Mouse (Mus musculus) heart, postnatal 0 days (tissue): ENCODE results near the gene Rrp7a. TPM values are rescaled to one million over a fixed set of nuclear protein-coding genes. Genes with fewer than 3 reads are reported as not detected.

Experiments used
- ATAC-seq: fragments of 200-750 bp; cut with Nextera tagmentation; 2 replicates; pipeline ENCODE4 v1.8.0; 2017; ENCODE audit warnings: low read depth, moderate number of reproducible peaks, moderate library complexity; ENCODE audit not compliant: insufficient read depth
- DNase-seq: peaks from one replicate; pipeline ENCODE4 v3.0.0-alpha.2; 2016; ENCODE audit warnings: low spot score
- H3K27ac ChIP-seq: fragments of 300-500 bp; sonication (generic); 2 replicates; pipeline ENCODE4 v1.5.1; 2014; ENCODE audit warnings: low read depth, mild to moderate bottlenecking
- H3K27me3 ChIP-seq: fragments of 300-500 bp; sonication (generic); 2 replicates; pipeline ENCODE4 v1.6.1; 2014; ENCODE audit warnings: low read length, mixed read lengths; ENCODE audit not compliant: control insufficient read depth, insufficient read depth
- H3K36me3 ChIP-seq: fragments of 300-500 bp; sonication (generic); replicated peaks from 2 replicates; pipeline ENCODE4 v1.6.1; 2014; ENCODE audit warnings: low read length, mixed read lengths; ENCODE audit not compliant: control insufficient read depth, insufficient read depth
- H3K4me1 ChIP-seq: fragments of 300-500 bp; sonication (generic); 2 replicates; pipeline ENCODE4 v1.6.1; 2014; ENCODE audit warnings: antibody characterized with exemption; ENCODE audit not compliant: control insufficient read depth, insufficient read depth
- H3K4me2 ChIP-seq: fragments of 300-500 bp; sonication (generic); 2 replicates; pipeline ENCODE4 v1.6.1; 2014; ENCODE audit warnings: low read depth, mild to moderate bottlenecking, low read length, moderate library complexity
- H3K4me3 ChIP-seq: fragments of 300-500 bp; sonication (generic); 2 replicates; pipeline ENCODE4 v1.5.1; 2014; ENCODE audit warnings: low read depth, low read length
- H3K9ac ChIP-seq: fragments of 300-500 bp; sonication (generic); replicated peaks from 2 replicates; pipeline ENCODE4 v1.6.1; 2014; ENCODE audit warnings: low read depth, low read length, mixed read lengths
- H3K9me3 ChIP-seq: fragments of 300-500 bp; sonication (generic); replicated peaks from 2 replicates; pipeline ENCODE4 v1.6.1; 2016; ENCODE audit warnings: low read length; ENCODE audit not compliant: control insufficient read depth
- CTCF ChIP-seq: IDR thresholded peaks from 2 replicates; pipeline ENCODE4 v1.5.1; 2016; ENCODE audit warnings: antibody characterized with exemption, control low read depth, low read depth
- EP300 ChIP-seq: IDR thresholded peaks from 2 replicates; pipeline ENCODE4 v1.6.1; 2016; ENCODE audit warnings: antibody characterized with exemption, low read depth
- WGBS: fragments of 180-500 bp; shearing (Covaris S2); extraction: QIAGEN DNeasy Blood & Tissue Kit; methylation state at CpG from one replicate; pipeline ENCODE4 v1.1.7; 2014; 5-methylcytosine and 5-hydroxymethylcytosine counted together
- polyA plus RNA-seq: library from polyadenylated mRNA; unstranded; fragments of >200 nt; fragmentation: Nextera tagmentation; extraction: Ambion mirVana; gene quantifications from 2 replicates; pipeline ENCODE4 v1.2.1, GENCODE M21; 2015
- total RNA-seq: library from RNA; depleted of rRNA; stranded (reverse); fragments of >200 nt; gene quantifications from 2 replicates; pipeline ENCODE4 v1.2.3, GENCODE M21; 2014; ENCODE audit warnings: low replicate concordance

Rrp7a gene
- total and polyA plus RNA-seq, 2 experiments from 2014 or later = 26.2 to 121 TPM

- ATAC-seq (no peak), DNase-seq (no peak)
- Histone ChIP-seq H3K27ac (no peak overlapping the region), H3K4me1 (0 out of 2 replicates have a peak, but pooled peaks cover 3% of the 10 kb centered on the region), H3K4me2 (no peak overlapping the region), H3K9ac (no peak overlapping the region), H3K9me3 (no peaks in the 10 kb centered on the region), H3K27me3 (no peaks in the 10 kb centered on the region), H3K4me3 (no peak overlapping the region), H3K36me3 (peaks cover 32% of the 10 kb centered on the region; the same call in 1 of the 2 replicates)
- TF ChIP-seq EP300 (no peak), CTCF (no peak)
- 74% methylated on average over 6 of the region's 6 CpGs for WGBS
Measured at GRCm38 (mm10) chr15:83107814-83108213, 14.8 kb downstream of the Rrp7a start.

DNA sequence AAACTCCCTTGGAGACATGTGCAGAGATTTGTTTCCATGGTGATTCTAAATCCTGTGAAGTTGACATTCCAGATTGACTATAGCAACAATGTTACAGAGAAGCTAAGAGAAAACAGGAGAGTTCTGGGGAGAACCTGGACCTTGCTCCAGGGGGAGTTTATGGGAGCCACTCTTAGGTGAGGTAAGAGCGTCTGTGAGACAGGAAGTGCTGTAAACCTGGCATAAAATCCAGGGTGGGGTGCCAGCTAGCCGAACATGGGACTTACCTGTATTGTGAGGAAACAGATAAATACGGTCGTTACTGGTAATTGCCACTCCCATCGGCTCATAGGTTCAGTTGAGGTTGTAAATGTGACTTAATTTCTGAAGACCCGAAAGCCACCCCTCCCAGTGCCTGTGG is 16.2 kb downstream of the Rrp7a start:
- 86% methylated on average over 6 of the region's 6 CpGs for WGBS
- DNase-seq (no peak), ATAC-seq (no peak)
- Histone ChIP-seq H3K27ac (no peak overlapping the region), H3K36me3 (peaks cover 33% of the 10 kb centered on the region; the same call in 1 of the 2 replicates), H3K4me1 (no peaks in the 10 kb centered on the region), H3K4me3 (no peak overlapping the region), H3K9ac (no peak overlapping the region), H3K9me3 (no peaks in the 10 kb centered on the region), H3K4me2 (no peak overlapping the region), H3K27me3 (no peaks in the 10 kb centered on the region)
- TF ChIP-seq CTCF (no peak), EP300 (no peak)

GRCm38 (mm10) chr15:83103111-83103510 is 19.5 kb downstream of the Rrp7a start:
- Histone ChIP-seq H3K36me3 (peaks cover 27% of the 10 kb centered on the region; the same call in 1 of the 2 replicates), H3K27ac (no peak overlapping the region), H3K4me3 (no peak overlapping the region), H3K27me3 (no peaks in the 10 kb centered on the region), H3K9me3 (no peaks in the 10 kb centered on the region), H3K9ac (no peak overlapping the region), H3K4me2 (no peak overlapping the region), H3K4me1 (no peaks in the 10 kb centered on the region; the same call in 1 of the 2 replicates)
- no peak for DNase-seq
- no peak for ATAC-seq
- TF ChIP-seq CTCF (no peak), EP300 (no peak)
- 54% methylated on average over 1 of the region's 1 CpGs for WGBS

GRCm38 (mm10) chr15:83100332-83100662 is 22.3 kb downstream of the Rrp7a start:
- Histone ChIP-seq H3K9ac (peak overlapping the region; percentile 75), H3K27me3 (no peaks in the 10 kb centered on the region), H3K4me2 (peak overlapping the region; percentile 89), H3K4me3 (peak overlapping the region; percentile 63), H3K9me3 (no peaks in the 10 kb centered on the region), H3K4me1 (no peaks in the 10 kb centered on the region; the same call in 1 of the 2 replicates), H3K27ac (peak overlapping the region; percentile 83), H3K36me3 (peaks cover 14% of the 10 kb centered on the region; the same call in 1 of the 2 replicates)
- TF ChIP-seq CTCF (no peak), EP300 (no peak)
- ATAC-seq (no peak), DNase-seq (no peak)
- whole genome bisulfite sequencing = 0% methylated on average over 8 of the region's 8 CpGs

DNA sequence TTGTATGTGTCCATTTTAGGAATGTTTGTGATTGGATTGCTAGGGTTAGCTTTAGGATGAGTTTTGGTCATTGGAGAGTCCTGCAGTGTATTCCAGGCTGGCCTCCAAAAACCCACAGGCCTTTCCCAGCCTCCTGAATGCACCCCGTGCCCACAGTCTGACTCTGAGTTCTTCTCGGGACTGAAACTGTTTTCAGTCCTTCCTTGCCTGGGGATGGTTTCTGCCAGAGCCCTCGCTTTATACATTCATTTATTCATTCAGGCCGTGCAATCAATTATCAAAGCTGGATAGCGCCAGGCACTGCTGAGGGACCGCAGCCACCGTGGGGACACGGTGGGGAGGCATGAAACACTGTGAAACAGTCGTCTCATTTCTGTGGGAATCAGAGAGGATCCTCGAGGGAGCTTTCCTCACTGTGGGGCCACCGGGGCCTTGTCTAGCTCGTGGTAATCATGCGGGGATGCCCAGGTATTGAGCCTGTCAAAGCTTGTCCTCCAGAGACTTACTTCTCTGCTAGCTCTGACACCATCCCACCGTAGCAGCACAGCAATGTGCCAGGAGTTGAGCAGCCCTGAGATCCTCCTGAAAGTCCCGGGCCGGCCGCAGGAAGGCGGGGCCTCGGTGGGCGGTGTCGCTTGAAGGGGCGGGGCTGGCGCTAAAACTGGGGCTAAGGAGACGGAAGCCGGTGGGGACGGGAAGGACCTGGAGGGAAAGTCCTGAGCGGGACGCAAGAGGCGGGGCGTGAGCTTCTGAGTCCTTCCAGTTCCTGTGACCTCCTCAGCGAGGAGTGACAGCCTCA is 22.9 kb downstream of the Rrp7a start:
- TF ChIP-seq CTCF = no peak
- TF ChIP-seq EP300 = no peak
- no peaks in the 10 kb centered on the region for H3K27me3 ChIP-seq
- peak overlapping the region; percentile 75 for H3K9ac ChIP-seq
- peak; percentile 96 for DNase-seq
- H3K27ac ChIP-seq = peak overlapping the region; percentile 83
- ATAC-seq = peak; percentile 95
- H3K36me3 ChIP-seq = peaks cover 11% of the 10 kb centered on the region; the same call in 1 of the 2 replicates
- peak overlapping the region; percentile 63 for H3K4me3 ChIP-seq
- WGBS = 4% methylated on average over 31 of the region's 31 CpGs
- H3K4me1 ChIP-seq = no peaks in the 10 kb centered on the region; the same call in 1 of the 2 replicates
- no peaks in the 10 kb centered on the region for H3K9me3 ChIP-seq
- peak overlapping the region; percentile 89 for H3K4me2 ChIP-seq
